Mouse (Mus musculus) B cell, adult 2 months (primary cell): Measurements from ENCODE around the gene Ppp1r26.
A peak's percentile ranks its signal among the peaks of the same experiment; 100 is the strongest.

ENCODE experiments used
- DNase-seq, 2 experiments: peaks; one replicate each; pipeline ENCODE4 v3.0.0; 2022

Gene Ppp1r26

DNA sequence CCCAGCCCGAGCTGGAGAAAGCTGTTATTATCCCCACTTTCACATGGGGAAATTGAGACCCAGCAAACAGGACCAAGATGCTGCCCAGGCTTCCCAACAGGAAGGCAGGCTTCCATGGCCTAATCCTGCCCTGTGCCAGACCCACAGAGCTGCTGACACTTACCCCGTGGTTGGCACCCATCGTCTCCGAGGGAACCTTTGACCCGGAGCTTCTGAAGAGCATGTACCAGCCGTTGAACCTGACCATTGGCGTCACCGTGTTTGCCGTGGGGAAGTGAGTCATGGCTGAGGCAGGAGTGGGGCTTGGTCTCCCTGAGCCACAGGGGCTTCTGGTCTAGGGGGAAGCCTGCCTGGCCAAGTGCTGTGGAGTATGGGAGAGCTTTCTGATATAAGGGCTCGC is 56.4 kb downstream of the Ppp1r26 start:
- DNase-seq = peak in 1 of 2 experiments; percentile 0

GRCm38 (mm10) chr2:28504676-28505075 is 58.1 kb downstream of the Ppp1r26 start:
- DNase-seq = peak in 1 of 2 experiments; percentile 0
